Mouse (Mus musculus): ENCODE results near the gene Slit2.

The Slit2 gene

DNA sequence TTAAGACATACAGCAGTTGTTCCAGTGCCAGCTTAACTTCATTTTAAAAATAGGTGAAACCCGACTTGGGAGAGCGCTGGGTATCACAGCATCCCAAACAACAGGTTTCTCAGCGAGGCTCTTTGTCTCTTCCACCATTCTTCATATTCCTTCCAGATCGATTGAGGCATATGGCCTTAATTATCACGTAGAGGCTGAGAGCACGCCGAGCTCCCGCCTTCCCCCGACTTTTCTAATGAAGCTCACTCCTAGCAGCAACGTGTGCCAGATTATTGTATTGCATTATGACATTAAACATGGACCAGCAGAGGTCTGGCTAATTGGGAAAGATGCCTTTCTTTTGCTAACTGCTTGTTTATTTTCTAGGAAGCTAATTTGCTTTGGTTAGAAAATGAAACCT, 75.7 kb downstream of the Slit2 start:
- no peak for DNase-seq

GRCm38 (mm10) chr5:48060715-48061114, 77.8 kb downstream of the Slit2 start:
- no peak for DNase-seq

DNA sequence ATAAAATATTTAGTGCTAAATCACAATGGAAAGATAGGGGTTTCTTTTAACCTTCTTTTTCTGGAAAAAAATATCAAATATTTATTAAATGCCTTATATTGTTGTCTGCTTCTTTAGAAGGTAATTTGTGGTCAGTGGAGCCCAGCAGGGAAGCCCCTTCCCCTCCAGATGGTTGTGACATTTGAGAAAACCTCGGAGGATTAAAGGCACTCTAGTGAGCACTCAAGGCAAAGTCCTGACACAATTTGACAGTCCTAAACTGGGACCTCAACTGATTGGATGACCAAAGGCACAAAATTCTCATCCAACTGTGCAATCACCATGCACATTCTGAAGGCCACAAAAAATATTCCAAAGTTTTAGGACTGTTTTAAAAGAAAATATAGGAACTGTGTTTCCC, 95.8 kb downstream of the Slit2 start:
- DNase-seq = no peak

GRCm38 (mm10) chr5:48081223-48081881, 98.4 kb downstream of the Slit2 start:
- DNase-seq = no peak

- DNase-seq = no peak
Observed at GRCm38 (mm10) chr5:48113400-48113799, 130.5 kb downstream of the Slit2 start.

GRCm38 (mm10) chr5:48114969-48115537, 132.1 kb downstream of the Slit2 start:
- no peak for DNase-seq

GRCm38 (mm10) chr5:48122651-48123050, 139.7 kb downstream of the Slit2 start:
- DNase-seq = no peak

- DNase-seq = peak in 1 of 2 experiments; percentile 16
Observed at GRCm38 (mm10) chr5:48125770-48126423, 143.0 kb downstream of the Slit2 start.

GRCm38 (mm10) chr5:48129981-48130380, 147.0 kb downstream of the Slit2 start:
- DNase-seq = no peak

GRCm38 (mm10) chr5:48136571-48136970, 153.6 kb downstream of the Slit2 start:
- DNase-seq = peak in 1 of 2 experiments; percentile 19

- DNase-seq = peak in 1 of 2 experiments; percentile 13
Observed at GRCm38 (mm10) chr5:48138849-48139487, 156.0 kb downstream of the Slit2 start.

GRCm38 (mm10) chr5:48139488-48139862, 156.5 kb downstream of the Slit2 start:
- no peak for DNase-seq

DNA sequence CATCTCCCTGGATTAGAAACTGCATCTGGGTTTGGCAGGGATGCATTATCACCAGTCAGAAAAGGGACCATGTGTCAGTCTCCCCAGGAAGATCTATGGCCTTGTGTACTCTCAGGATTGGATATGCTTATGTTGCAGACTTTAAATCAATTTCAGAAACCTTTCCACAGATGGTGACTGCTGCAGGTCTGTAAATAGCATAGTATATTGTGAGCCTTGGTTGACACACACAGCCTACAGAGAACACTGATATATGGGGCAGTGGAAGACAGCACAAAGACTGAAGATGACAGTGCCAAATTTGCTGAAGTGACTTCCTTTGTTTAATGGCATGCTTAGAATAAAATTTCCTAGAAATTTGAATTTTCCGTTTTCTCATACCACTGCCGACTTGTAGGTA, 163.1 kb downstream of the Slit2 start:
- DNase-seq = no peak

- no peak for DNase-seq
Observed at GRCm38 (mm10) chr5:48160829-48161228, 177.9 kb downstream of the Slit2 start.

GRCm38 (mm10) chr5:48181646-48182302, 198.8 kb downstream of the Slit2 start:
- no peak for DNase-seq

GRCm38 (mm10) chr5:48184358-48184757, 201.4 kb downstream of the Slit2 start:
- no peak for DNase-seq

GRCm38 (mm10) chr5:48187819-48188218, 204.9 kb downstream of the Slit2 start:
- DNase-seq = no peak

DNA sequence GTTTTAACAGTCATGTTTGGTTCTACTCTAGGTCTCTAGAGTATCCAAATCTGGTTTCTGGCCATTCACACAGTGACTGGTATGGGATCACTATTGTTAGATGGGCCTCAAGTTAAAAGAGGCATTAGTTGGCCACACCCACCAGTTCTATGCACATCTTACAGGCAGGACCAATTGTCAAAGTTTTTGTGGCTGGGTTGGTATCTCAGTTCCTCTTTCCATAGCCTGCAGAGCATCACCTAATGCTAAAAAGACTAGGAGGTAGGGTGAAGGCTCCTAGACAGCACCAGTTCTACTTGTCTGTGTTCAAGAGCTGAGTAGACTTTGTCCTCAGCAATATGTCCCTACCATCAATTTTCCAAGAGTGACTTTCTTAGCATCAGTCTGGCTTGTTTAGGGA, 216.4 kb downstream of the Slit2 start:
- DNase-seq = no peak

DNA sequence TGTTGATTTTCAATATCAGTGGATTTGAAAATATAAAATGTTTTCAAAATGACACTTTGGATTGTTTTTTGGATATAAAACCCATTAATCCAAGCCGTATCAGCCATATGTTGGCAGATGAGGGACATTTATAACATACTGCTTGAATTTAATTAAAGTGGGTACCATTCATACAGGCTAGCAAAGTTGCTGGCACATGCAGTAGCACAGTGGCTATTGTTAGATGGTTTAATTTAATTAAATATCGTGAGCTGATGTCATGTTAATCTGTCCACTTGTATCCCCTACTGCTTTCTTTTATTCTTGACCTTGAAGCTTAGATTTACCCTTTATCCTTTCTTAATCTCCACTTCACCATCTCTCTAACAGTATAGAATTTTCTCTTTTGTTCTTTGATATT, 232.3 kb downstream of the Slit2 start:
- no peak for DNase-seq

- DNase-seq = no peak
Observed at GRCm38 (mm10) chr5:48219624-48220155, 236.8 kb downstream of the Slit2 start.

DNA sequence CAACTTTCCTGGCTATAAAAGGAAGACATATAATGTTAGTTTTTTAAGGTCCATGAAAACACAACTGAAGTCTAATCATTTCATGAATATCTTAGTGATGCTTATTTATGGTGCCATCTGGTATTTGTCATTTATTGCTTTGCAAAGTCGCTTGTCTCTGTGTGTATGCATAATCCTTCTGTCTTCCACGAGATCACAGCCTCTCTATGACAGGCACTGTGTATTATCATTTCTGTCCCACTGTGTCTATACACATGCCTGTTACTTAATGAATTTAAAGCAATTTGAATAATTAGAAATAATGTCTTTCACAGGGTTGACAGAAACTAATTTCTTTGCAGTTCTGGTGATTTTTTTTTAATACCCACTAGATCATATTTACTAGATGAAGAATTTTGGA, 242.6 kb downstream of the Slit2 start:
- no peak for DNase-seq

- DNase-seq = peak; percentile 8 to 37
Observed at GRCm38 (mm10) chr5:48230430-48231080, 247.6 kb downstream of the Slit2 start.

- no peak for DNase-seq
Observed at GRCm38 (mm10) chr5:48234728-48235127, 251.8 kb downstream of the Slit2 start.

Measured in lung, postnatal 4 days (tissue).